Mouse (Mus musculus) E14TG2a.4 (cell line): ENCODE results near the gene Mc3r.

Experiments used
- CTCF ChIP-seq: conservative IDR thresholded peaks from 2 replicates; pipeline ENCODE4 v1.5.1; 2014; ENCODE audit warnings: low read length
- NANOG ChIP-seq: IDR thresholded peaks from 2 replicates; pipeline ENCODE4 v1.6.1; 2014; ENCODE audit warnings: borderline replicate concordance, low read length, mixed read lengths
- POU5F1 ChIP-seq: IDR thresholded peaks from 2 replicates; pipeline ENCODE4 v1.6.1; 2014; ENCODE audit warnings: low read length, borderline replicate concordance

DNA sequence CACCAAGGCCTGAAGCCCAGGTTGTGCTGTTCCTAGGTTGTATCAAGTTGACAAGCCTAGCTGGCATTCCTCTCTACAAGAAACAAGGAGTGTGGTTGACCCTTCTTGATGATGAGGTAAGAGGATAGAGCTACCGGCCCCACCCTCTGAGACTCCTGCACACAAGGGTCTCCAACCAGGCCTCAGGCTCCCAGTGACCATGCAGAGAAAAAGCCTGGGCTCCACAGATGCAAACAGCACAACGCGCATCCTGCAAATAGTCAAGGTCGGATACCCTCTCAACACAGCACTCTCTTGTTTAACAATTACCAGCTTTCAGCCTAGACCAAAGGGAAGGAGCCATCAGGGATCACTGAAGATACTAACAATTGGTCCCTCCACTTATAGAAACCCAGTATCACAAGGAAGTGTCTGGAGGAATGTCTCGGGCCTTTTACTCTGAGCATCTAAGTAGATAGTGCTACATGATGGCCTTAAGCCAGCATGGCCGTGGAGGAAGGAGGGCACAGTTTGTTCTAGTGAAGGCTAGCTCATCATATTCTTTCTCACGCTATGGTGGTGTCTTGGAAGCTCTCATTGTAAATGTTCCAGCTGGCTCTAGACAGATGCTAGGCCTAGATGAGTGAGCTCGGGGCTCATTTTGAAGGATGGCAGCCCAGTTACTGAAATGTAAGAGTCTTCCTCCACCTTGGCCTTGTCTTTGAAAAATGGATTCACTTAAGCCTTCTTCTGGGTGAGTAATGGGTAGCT, 24.7 kb upstream of the Mc3r start:
- TF ChIP-seq CTCF (no peak), POU5F1 (no peak), NANOG (no peak)
